ENCODE assay signal across 8 mouse cellular contexts in genomic region chr5:150262046-150262716, GRCm38 (mm10).
DNase-seq lines count a peak whose midpoint lies in the region; ATAC-seq lines count a peak whose summit lies in the region.

No protein-coding gene starts in this region.

- H3K27me3 ChIP-seq in midbrain, embryonic 15.5 days (replicated peaks) = no peaks in the 10 kb centered on the region

- no peaks in the 10 kb centered on the region for H3K36me3 ChIP-seq in midbrain, embryonic 15.5 days (replicated peaks)

- H3K9me3 ChIP-seq in midbrain, embryonic 15.5 days = no peaks in the 10 kb centered on the region

- peak overlapping the region; percentile 63 for H3K4me3 ChIP-seq in midbrain, embryonic 15.5 days

- peaks cover 47% of the 10 kb centered on the region for H3K4me1 ChIP-seq in midbrain, embryonic 15.5 days

- peak; percentile 11 for ATAC-seq in inflammation-experienced regulatory T-cells, adult 6 months
- ATAC-seq in midbrain, embryonic 15.5 days (replicated peaks) = no peak

- H3K27ac ChIP-seq in midbrain, embryonic 15.5 days = peak overlapping the region; percentile 21; the same call in 1 of the 2 replicates

- peak overlapping the region; percentile 52 for H3K9ac ChIP-seq in midbrain, embryonic 15.5 days

- WGBS in midbrain, embryonic 15.5 days = 85% methylated on average over 16 of the region's 16 CpGs

- H3K4me2 ChIP-seq in midbrain, embryonic 15.5 days = peak overlapping the region; percentile 51

- DNase-seq in left cerebral cortex, adult 18-20 months (ENCODE audit: low spot score in 2 of 2) = peak; percentile 34 to 47
- DNase-seq in left cerebral cortex, adult 9 months (ENCODE audit: low spot score in 2 of 2) = no peak
- peak; percentile 51 to 60 for DNase-seq in cerebellum, postnatal 14 days
- DNase-seq in adrenal gland, adult 18-20 months (ENCODE audit: low spot score in 2 of 2) = no peak
- DNase-seq in gastrocnemius, postnatal 10 days = no peak
- DNase-seq in urinary bladder, adult 2 months (ENCODE audit: low spot score) = no peak

Comparison
In these comparisons a context has a peak if more than half of its experiments do, and no peak if none do; other contexts are left out.
1. DNase-seq: peak in left cerebral cortex, adult 18-20 months (2 of 2) and cerebellum, postnatal 14 days (2 of 2); none in left cerebral cortex, adult 9 months (0 of 2), adrenal gland, adult 18-20 months (0 of 2), gastrocnemius, postnatal 10 days (single experiment) and urinary bladder, adult 2 months (single experiment).